Mouse (Mus musculus) megakaryocyte, embryonic 14.5 days (primary cell): Measurements from ENCODE around the gene Mbd3. TPM values are rescaled to one million over a fixed set of nuclear protein-coding genes. Genes with fewer than 3 reads are reported as not detected.
"Not testable (repeated sequence)": the region's sequence is repeated elsewhere in the genome, so short reads cannot be mapped to it uniquely, and the experiment has no call there.

Source experiments
- H3K27me3 ChIP-seq: replicated peaks from 2 replicates; pipeline ENCODE3; 2012; ENCODE audit warnings: inconsistent platforms
- H3K36me3 ChIP-seq: replicated peaks from 2 replicates; pipeline ENCODE3; 2012; ENCODE audit warnings: low read length, inconsistent platforms, mixed read lengths
- H3K4me1 ChIP-seq: 2 replicates; pipeline ENCODE4 v1.6.1; 2012; ENCODE audit warnings: inconsistent platforms
- H3K4me3 ChIP-seq: replicated peaks from 2 replicates; pipeline ENCODE3; 2012; ENCODE audit warnings: moderate library complexity, mild to moderate bottlenecking, inconsistent platforms
- H3K9me3 ChIP-seq: 2 replicates; pipeline ENCODE4 v1.6.1; 2012; ENCODE audit warnings: inconsistent platforms
- FLI1 ChIP-seq: IDR thresholded peaks from 2 replicates; pipeline ENCODE4 v1.6.1; 2012; ENCODE audit warnings: low read length, inconsistent platforms, mixed read lengths
- GATA1 ChIP-seq: IDR thresholded peaks from 3 replicates; pipeline ENCODE4 v1.6.1; 2012; ENCODE audit warnings: mixed read lengths, low read length, inconsistent platforms, borderline replicate concordance
- polyA plus RNA-seq: library from polyadenylated mRNA; stranded (reverse); fragments of >175 nt; gene quantifications from 2 replicates; pipeline ENCODE4 v1.2.3, GENCODE M21; 2012; ENCODE audit warnings: low replicate concordance; ENCODE audit not compliant: insufficient read depth

The Mbd3 gene
- polyA plus RNA-seq, 1 experiment = 199 TPM

GRCm38 (mm10) chr10:80356737-80357136, 42.6 kb downstream of the Mbd3 start:
- H3K27me3 ChIP-seq = peaks cover 93% of the 10 kb centered on the region
- no peak for TF ChIP-seq GATA1
- no peak for TF ChIP-seq FLI1

GRCm38 (mm10) chr10:80356001-80356682, 43.2 kb downstream of the Mbd3 start, which contains the start of gene Plk5:
TSS of gene Plk5 (plus strand) at chr10:80356459.
- TF ChIP-seq FLI1 (no peak), GATA1 (no peak)
- Histone ChIP-seq H3K27me3 (peaks cover 96% of the 10 kb centered on the region), H3K9me3 (0 out of 2 replicates have a peak, but pooled peaks cover 3% of the 10 kb centered on the region), H3K36me3 (no peaks in the 10 kb centered on the region), H3K4me3 (no peak within 1 kb of the TSS), H3K4me1 (peaks cover 53% of the 10 kb centered on the region)

More at GRCm38 (mm10) chr10:80356737-80357136, 42.6 kb downstream of the Mbd3 start:
- Histone ChIP-seq H3K9me3 (peaks cover 3% of the 10 kb centered on the region; the same call in 1 of the 2 replicates), H3K4me3 (no peak overlapping the region), H3K36me3 (no peaks in the 10 kb centered on the region), H3K4me1 (peaks cover 52% of the 10 kb centered on the region)

- TF ChIP-seq FLI1 = no peak
- TF ChIP-seq GATA1 = no peak
- H3K36me3 ChIP-seq = no peaks in the 10 kb centered on the region
- peaks cover 59% of the 10 kb centered on the region for H3K4me1 ChIP-seq
- no peak overlapping the region for H3K4me3 ChIP-seq
- peaks cover 96% of the 10 kb centered on the region for H3K27me3 ChIP-seq
- 0 out of 2 replicates have a peak, but pooled peaks cover 3% of the 10 kb centered on the region for H3K9me3 ChIP-seq
Observed at GRCm38 (mm10) chr10:80355431-80355830, 43.9 kb downstream of the Mbd3 start.

- TF ChIP-seq FLI1 (no peak), GATA1 (no peak)
- H3K36me3 ChIP-seq = no peaks in the 10 kb centered on the region
- H3K9me3 ChIP-seq = no peaks in the 10 kb centered on the region
- H3K4me1 ChIP-seq = peaks cover 75% of the 10 kb centered on the region
- H3K27me3 ChIP-seq = peaks cover 93% of the 10 kb centered on the region
- H3K4me3 ChIP-seq = peak overlapping the region; percentile 46
Observed at GRCm38 (mm10) chr10:80352727-80353126, 46.6 kb downstream of the Mbd3 start.

- TF ChIP-seq FLI1 (no peak), GATA1 (no peak)
- Histone ChIP-seq H3K27me3 (peaks cover 86% of the 10 kb centered on the region), H3K9me3 (no peaks in the 10 kb centered on the region), H3K4me1 (peaks cover 78% of the 10 kb centered on the region), H3K4me3 (no peak overlapping the region), H3K36me3 (no peaks in the 10 kb centered on the region)
Observed at GRCm38 (mm10) chr10:80351896-80352295, 47.5 kb downstream of the Mbd3 start.

- Histone ChIP-seq H3K9me3 (no peaks in the 10 kb centered on the region), H3K4me3 (peak overlapping the region; percentile 9), H3K27me3 (peaks cover 70% of the 10 kb centered on the region), H3K4me1 (peaks cover 73% of the 10 kb centered on the region), H3K36me3 (no peaks in the 10 kb centered on the region)
- no peak for TF ChIP-seq FLI1
- TF ChIP-seq GATA1 = no peak
Observed at GRCm38 (mm10) chr10:80350292-80350691, 49.1 kb downstream of the Mbd3 start.

GRCm38 (mm10) chr10:80348981-80349380, 50.4 kb downstream of the Mbd3 start:
- no peaks in the 10 kb centered on the region for H3K9me3 ChIP-seq
- H3K4me1 ChIP-seq = peaks cover 81% of the 10 kb centered on the region
- no peak for TF ChIP-seq FLI1
- TF ChIP-seq GATA1 = no peak
- no peaks in the 10 kb centered on the region for H3K36me3 ChIP-seq
- H3K4me3 ChIP-seq = no peak overlapping the region
- peaks cover 58% of the 10 kb centered on the region for H3K27me3 ChIP-seq

GRCm38 (mm10) chr10:80348244-80348781, 51.0 kb downstream of the Mbd3 start, which contains the start of gene Adamtsl5:
TSS of gene Adamtsl5 (minus strand) at chr10:80348412.
- H3K27me3 ChIP-seq = peaks cover 54% of the 10 kb centered on the region

GRCm38 (mm10) chr10:80347514-80347967, 51.8 kb downstream of the Mbd3 start:
- peak overlapping the region; percentile 93 for H3K4me3 ChIP-seq
- peaks cover 48% of the 10 kb centered on the region for H3K27me3 ChIP-seq
- TF ChIP-seq GATA1 = no peak
- no peak for TF ChIP-seq FLI1
- H3K36me3 ChIP-seq = no peaks in the 10 kb centered on the region
- H3K9me3 ChIP-seq = no peaks in the 10 kb centered on the region
- H3K4me1 ChIP-seq = peaks cover 84% of the 10 kb centered on the region

More at GRCm38 (mm10) chr10:80348244-80348781, 51.0 kb downstream of the Mbd3 start, which contains the start of gene Adamtsl5:
- no peaks in the 10 kb centered on the region for H3K9me3 ChIP-seq
- no peaks in the 10 kb centered on the region for H3K36me3 ChIP-seq
- H3K4me3 ChIP-seq = peak within 1 kb of the TSS; percentile 93
- H3K4me1 ChIP-seq = peaks cover 84% of the 10 kb centered on the region
- no peak for TF ChIP-seq FLI1
- no peak for TF ChIP-seq GATA1

GRCm38 (mm10) chr10:80345929-80346328, 53.4 kb downstream of the Mbd3 start:
- H3K4me3 ChIP-seq = peak overlapping the region; percentile 80
- H3K27me3 ChIP-seq = peaks cover 45% of the 10 kb centered on the region
- peaks cover 90% of the 10 kb centered on the region for H3K4me1 ChIP-seq
- H3K36me3 ChIP-seq = peaks cover 14% of the 10 kb centered on the region
- H3K9me3 ChIP-seq = not testable (repeated sequence)
